Mouse (Mus musculus): ENCODE results near the gene Myo9a.
"Not testable (repeated sequence)": the region's sequence is repeated elsewhere in the genome, so short reads cannot be mapped to it uniquely, and the experiment has no call there.

GRCm38 (mm10) chr9:59806046-59806774 lies 55.5 kb downstream of the Myo9a start:
- not testable (repeated sequence) for TF ChIP-seq CTCF (IDR thresholded peaks at IDR 0.05 in 2 of 3, conservative IDR thresholded peaks at IDR 0.05 in 1 of 3; ENCODE audit: control insufficient read depth in 1 of 3, insufficient read depth in 1 of 3, low read depth in 2 of 3, low read length in 3 of 3, poor library complexity in 1 of 3, severe bottlenecking in 1 of 3); POLR2AphosphoS2 (IDR thresholded peaks at IDR 0.05; ENCODE audit: low read length); POLR2A (IDR thresholded peaks at IDR 0.05; ENCODE audit: control insufficient read depth in 1 of 2, insufficient read depth in 1 of 2, low read depth in 1 of 2, low read length in 2 of 2, poor library complexity in 1 of 2)
